Mouse (Mus musculus): Measurements from ENCODE around the gene Mpig6b. TPM values are rescaled to one million over a fixed set of nuclear protein-coding genes. Genes with fewer than 3 reads are reported as not detected.

Mpig6b gene
- polyA plus RNA-seq, 1 experiment = not detected

GRCm38 (mm10) chr17:35058316-35058715 is 7.7 kb downstream of the Mpig6b start:
- Histone ChIP-seq H3K36me3 (ENCODE audit: control insufficient read depth, insufficient read depth) (peaks cover 35% of the 10 kb centered on the region), H3K27me3 (ENCODE audit: control insufficient read depth, insufficient read depth, insufficient read length) (no peaks in the 10 kb centered on the region), H3K4me3 (peak overlapping the region; percentile 65), H3ac (ENCODE audit: control insufficient read depth, insufficient read length) (no peak overlapping the region), H3K4me2 (ENCODE audit: low read depth) (peak overlapping the region; percentile 72), H3K79me2 (ENCODE audit: control insufficient read depth, insufficient read depth) (peaks cover 19% of the 10 kb centered on the region)
- TF ChIP-seq TCF12 (IDR thresholded peaks at IDR 0.05; ENCODE audit: insufficient read depth, poor library complexity, severe bottlenecking) (no peak), MYOG (IDR thresholded peaks at IDR 0.05; ENCODE audit: control insufficient read depth in 1 of 3, insufficient read depth in 1 of 3, insufficient read length in 2 of 3, low read depth in 2 of 3) (no peak), MAX (IDR thresholded peaks at IDR 0.05; ENCODE audit: low read depth) (no peak), MYOD1 (IDR thresholded peaks at IDR 0.05; ENCODE audit: control insufficient read depth in 1 of 3, insufficient read length in 2 of 3, low read depth in 2 of 3) (no peak), E2F4 (IDR thresholded peaks at IDR 0.05; ENCODE audit: insufficient read depth) (no peak), REST (IDR thresholded peaks at IDR 0.05; ENCODE audit: insufficient read depth, insufficient read length) (no peak), SRF (IDR thresholded peaks at IDR 0.05; ENCODE audit: control insufficient read depth, insufficient read length, low read depth) (no peak), CEBPB (IDR thresholded peaks at IDR 0.05; ENCODE audit: insufficient read depth, poor library complexity, severe bottlenecking) (no peak)

- H3K27me3 ChIP-seq (ENCODE audit: control insufficient read depth, insufficient read depth, insufficient read length) = no peaks in the 10 kb centered on the region
- H3K4me3 ChIP-seq = no peak overlapping the region
- no peak overlapping the region for H3K4me2 ChIP-seq (ENCODE audit: low read depth)
- peaks cover 32% of the 10 kb centered on the region for H3K79me2 ChIP-seq (ENCODE audit: control insufficient read depth, insufficient read depth)
- TF ChIP-seq TCF3 (IDR thresholded peaks at IDR 0.05; ENCODE audit: insufficient read length, low read depth) (no peak), POLR2AphosphoS2 (IDR thresholded peaks at IDR 0.05; ENCODE audit: insufficient read length, low read depth) (no peak), POLR2A (IDR thresholded peaks at IDR 0.05; ENCODE audit: insufficient read length, low read depth) (no peak), REST (IDR thresholded peaks at IDR 0.05; ENCODE audit: insufficient read depth, insufficient read length) (no peak), MAX (IDR thresholded peaks at IDR 0.05; ENCODE audit: low read depth) (no peak), MYOD1 (IDR thresholded peaks at IDR 0.05; ENCODE audit: control insufficient read depth in 1 of 3, insufficient read length in 2 of 3, low read depth in 2 of 3) (no peak), E2F4 (IDR thresholded peaks at IDR 0.05; ENCODE audit: insufficient read depth) (no peak), TCF12 (IDR thresholded peaks at IDR 0.05; ENCODE audit: insufficient read depth, poor library complexity, severe bottlenecking) (no peak), SRF (IDR thresholded peaks at IDR 0.05; ENCODE audit: control insufficient read depth, insufficient read length, low read depth) (no peak), USF1 (IDR thresholded peaks at IDR 0.05; ENCODE audit: low read depth) (no peak), MYOG (IDR thresholded peaks at IDR 0.05; ENCODE audit: control insufficient read depth in 1 of 3, insufficient read depth in 1 of 3, insufficient read length in 2 of 3, low read depth in 2 of 3) (no peak)
- H3K36me3 ChIP-seq (ENCODE audit: control insufficient read depth, insufficient read depth) = peaks cover 47% of the 10 kb centered on the region
- no peak overlapping the region for H3ac ChIP-seq (ENCODE audit: control insufficient read depth, insufficient read length)
These were observed 8.9 kb downstream of the Mpig6b start for GRCm38 (mm10) chr17:35057090-35057489.

GRCm38 (mm10) chr17:35055691-35056495 is 10.1 kb downstream of the Mpig6b start:
- H3ac ChIP-seq (ENCODE audit: control insufficient read depth, insufficient read length) = no peak overlapping the region
- H3K36me3 ChIP-seq (ENCODE audit: control insufficient read depth, insufficient read depth) = peaks cover 48% of the 10 kb centered on the region
- H3K4me2 ChIP-seq (ENCODE audit: low read depth) = no peak overlapping the region
- no peak overlapping the region for H3K4me3 ChIP-seq
- TF ChIP-seq MYOD1 (IDR thresholded peaks at IDR 0.05; ENCODE audit: control insufficient read depth in 1 of 3, insufficient read length in 2 of 3, low read depth in 2 of 3) = no peak
- no peak for TF ChIP-seq MAX (IDR thresholded peaks at IDR 0.05; ENCODE audit: low read depth)
- no peak for TF ChIP-seq SRF (IDR thresholded peaks at IDR 0.05; ENCODE audit: control insufficient read depth, insufficient read length, low read depth)
- TF ChIP-seq CEBPB (IDR thresholded peaks at IDR 0.05; ENCODE audit: insufficient read depth, poor library complexity, severe bottlenecking) = no peak
- peak; percentile 5 for TF ChIP-seq POLR2A (IDR thresholded peaks at IDR 0.05; ENCODE audit: insufficient read length, low read depth)
- H3K79me2 ChIP-seq (ENCODE audit: control insufficient read depth, insufficient read depth) = peaks cover 42% of the 10 kb centered on the region
- H3K27me3 ChIP-seq (ENCODE audit: control insufficient read depth, insufficient read depth, insufficient read length) = no peaks in the 10 kb centered on the region

GRCm38 (mm10) chr17:35052271-35052798 is 13.6 kb downstream of the Mpig6b start:
- Histone ChIP-seq H3K36me3 (ENCODE audit: control insufficient read depth, insufficient read depth) (peaks cover 37% of the 10 kb centered on the region), H3K27me3 (ENCODE audit: control insufficient read depth, insufficient read depth, insufficient read length) (no peaks in the 10 kb centered on the region), H3K79me2 (ENCODE audit: control insufficient read depth, insufficient read depth) (peaks cover 47% of the 10 kb centered on the region), H3ac (ENCODE audit: control insufficient read depth, insufficient read length) (peak overlapping the region; percentile 1), H3K4me3 (peak overlapping the region; percentile 96), H3K4me2 (ENCODE audit: low read depth) (peak overlapping the region; percentile 86)
- no peak for TF ChIP-seq CEBPB (IDR thresholded peaks at IDR 0.05; ENCODE audit: insufficient read depth, poor library complexity, severe bottlenecking)
